Mouse (Mus musculus) adrenal gland, adult 8-10 months (tissue): ENCODE data around the gene Cyp2j6. TPM values are rescaled to one million over a fixed set of nuclear protein-coding genes. Genes with fewer than 3 reads are reported as not detected.
"Not testable (repeated sequence)": the region's sequence is repeated elsewhere in the genome, so short reads cannot be mapped to it uniquely, and the experiment has no call there.

ENCODE experiments used
- DNase-seq: peaks from one replicate; pipeline ENCODE4 v3.0.0; 2022
- total RNA-seq, 4 experiments: library from RNA; stranded (reverse); gene quantifications; 2 replicates each; pipeline ENCODE4 v1.2.4; 2022

Cyp2j6 gene
- 1 to 10 TPM; 3.8 to 6.5 (median 5.0) TPM for total RNA-seq

- DNase-seq = peak; percentile 18
These were observed at the start of gene Cyp2j6 for GRCm38 (mm10) chr4:96553133-96553819. TSS of gene Cyp2j6 (minus strand) at chr4:96553661.

GRCm38 (mm10) chr4:96591791-96592150 lies 38.3 kb upstream of the Cyp2j6 start:
- peak; percentile 13 for DNase-seq

- peak; percentile 18 for DNase-seq
These were observed 37.7 kb upstream of the Cyp2j6 start, which contains the start of gene Cyp2j9 for GRCm38 (mm10) chr4:96590911-96591790. TSS of gene Cyp2j9 (minus strand) at chr4:96591578.

GRCm38 (mm10) chr4:96581425-96582088 lies 28.1 kb upstream of the Cyp2j6 start:
- DNase-seq = no peak

- DNase-seq = not testable (repeated sequence)
These were observed 26.9 kb upstream of the Cyp2j6 start for GRCm38 (mm10) chr4:96580351-96580750.

GRCm38 (mm10) chr4:96569442-96569841 lies 16.0 kb upstream of the Cyp2j6 start:
- DNase-seq = no peak

- DNase-seq = no peak
These were observed 14.5 kb upstream of the Cyp2j6 start for GRCm38 (mm10) chr4:96567988-96568387.

- DNase-seq = no peak
These were observed 12.3 kb upstream of the Cyp2j6 start for GRCm38 (mm10) chr4:96565808-96566207.

- no peak for DNase-seq
These were observed 7.0 kb upstream of the Cyp2j6 start for GRCm38 (mm10) chr4:96560464-96560863.

GRCm38 (mm10) chr4:96559781-96560180 lies 6.3 kb upstream of the Cyp2j6 start:
- no peak for DNase-seq

- no peak for DNase-seq
These were observed 1.8 kb downstream of the Cyp2j6 start for GRCm38 (mm10) chr4:96551619-96552018.

- no peak for DNase-seq
These were observed 7.5 kb downstream of the Cyp2j6 start for GRCm38 (mm10) chr4:96545976-96546375.

- DNase-seq = no peak
These were observed 27.7 kb downstream of the Cyp2j6 start for GRCm38 (mm10) chr4:96525772-96526171.

GRCm38 (mm10) chr4:96522256-96522655 lies 31.2 kb downstream of the Cyp2j6 start:
- peak; percentile 3 for DNase-seq

GRCm38 (mm10) chr4:96510083-96510482 lies 43.4 kb downstream of the Cyp2j6 start:
- DNase-seq = no peak

- no peak for DNase-seq
These were observed 46.2 kb downstream of the Cyp2j6 start, which contains the start of gene Cyp2j8 for GRCm38 (mm10) chr4:96507286-96507685. TSS of gene Cyp2j8 (minus strand) at chr4:96507386.

Other genes starting within 250 kb of the Cyp2j6 start
- not detected for gene Cyp2j11, start 205.0 kb downstream of the Cyp2j6 start, total RNA-seq
- gene Cyp2j8, start 46.3 kb downstream of the Cyp2j6 start, total RNA-seq = under 1 TPM in 1 of 4 experiments, not detected in 3; 0.22 TPM
- gene Cyp2j9, start 37.9 kb upstream of the Cyp2j6 start, total RNA-seq = 1 to 10 TPM; 1.1 to 3.0 (median 1.5) TPM
- under 1 TPM in 2 of 4 experiments, not detected in 2; 0.09 to 0.16 TPM for gene Cyp2j5, start 110.5 kb upstream of the Cyp2j6 start, total RNA-seq
- gene Gm12695, start 231.5 kb upstream of the Cyp2j6 start, total RNA-seq = not detected